Mouse (Mus musculus): Measurements from ENCODE around the gene Gnb5.

The Gnb5 gene

GRCm38 (mm10) chr9:75306126-75306898, at the start of gene Gnb5:
Gnb5 (plus strand) TSS chr9:75306288.
- DNase-seq, result peak; percentile 94

- DNase-seq, result no peak
Observed at GRCm38 (mm10) chr9:75258792-75259191, 47.3 kb upstream of the Gnb5 start.

DNA sequence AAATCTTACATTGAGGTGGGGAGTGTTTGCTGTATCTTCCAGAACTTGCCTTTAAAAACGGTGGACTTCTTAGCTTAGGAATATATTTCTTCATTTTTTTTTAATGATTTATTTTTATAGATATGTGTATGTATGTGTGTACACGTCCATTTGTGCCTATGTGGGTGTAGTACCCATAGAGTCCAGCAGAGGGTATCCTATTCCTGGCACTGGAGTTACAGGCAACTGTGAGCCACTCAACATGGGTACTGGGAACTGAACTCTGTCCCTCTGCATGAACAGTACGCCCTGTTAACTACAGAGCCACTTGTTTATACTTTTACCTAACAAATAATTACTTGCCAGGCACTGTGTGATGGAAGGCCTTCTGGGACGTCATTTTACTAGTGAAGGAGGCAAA, 46.4 kb upstream of the Gnb5 start:
- DNase-seq, result no peak

DNA sequence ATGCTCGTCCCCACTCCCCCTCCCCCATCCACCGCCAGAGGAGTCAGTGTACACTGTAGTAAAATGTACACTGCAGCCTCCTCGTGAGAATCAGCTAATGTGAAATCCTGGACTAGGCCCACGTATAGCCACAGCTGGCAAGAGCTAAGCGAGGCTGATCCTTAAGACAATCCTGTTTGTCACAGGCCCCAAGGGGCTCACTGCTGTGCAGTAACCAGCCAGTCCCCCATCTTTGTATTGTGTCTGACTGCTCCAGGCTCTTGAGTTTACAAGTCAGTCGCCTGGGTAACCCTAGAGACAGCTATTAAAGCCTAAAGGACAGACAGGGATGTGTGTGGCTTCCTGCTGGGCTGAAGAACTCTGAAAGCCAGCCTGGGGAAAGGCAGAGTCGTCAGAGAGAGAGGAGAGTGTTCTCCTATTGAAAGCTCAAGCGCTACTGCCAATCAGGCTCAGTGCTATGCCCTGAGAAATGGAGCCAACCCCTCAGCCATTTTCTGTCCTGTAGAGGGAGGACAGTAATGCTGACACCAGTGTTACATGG, 44.7 kb upstream of the Gnb5 start:
- no peak for DNase-seq

- DNase-seq, result no peak
Observed at GRCm38 (mm10) chr9:75262235-75262826, 43.8 kb upstream of the Gnb5 start.

DNA sequence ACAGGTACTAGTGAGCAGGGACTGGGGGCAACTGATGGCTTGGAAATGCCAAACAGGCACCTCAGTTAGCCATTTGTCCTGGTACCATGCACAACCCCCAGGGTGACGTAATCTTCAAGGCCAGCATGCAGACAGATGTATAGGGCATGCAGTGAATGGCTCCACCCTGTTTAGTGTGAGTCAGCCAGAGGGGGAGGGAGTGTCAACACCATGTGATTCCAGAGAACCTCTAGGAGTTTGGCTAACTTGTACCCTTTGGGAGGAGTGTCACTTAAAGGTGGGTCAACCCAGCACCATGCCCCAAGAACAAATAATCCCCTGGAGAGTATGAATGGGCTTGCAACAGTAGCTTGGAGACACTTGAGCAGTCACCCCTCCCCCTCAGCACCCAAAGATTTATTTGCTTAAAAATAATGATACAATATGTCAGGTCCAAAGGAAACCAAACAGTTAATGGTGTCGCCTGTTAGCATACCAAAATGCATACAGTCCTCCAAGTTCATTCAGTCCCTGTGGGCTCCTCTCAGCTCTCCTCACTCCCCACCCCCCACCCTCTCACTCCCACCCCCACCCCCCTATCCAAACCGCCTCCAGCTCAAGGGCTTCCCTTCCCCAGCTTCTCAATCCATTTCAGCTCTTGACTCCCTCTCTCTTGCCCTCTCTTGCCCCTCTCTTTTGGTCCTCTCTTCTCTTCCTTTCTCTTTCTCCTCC, 41.9 kb upstream of the Gnb5 start:
- no peak for DNase-seq

- no peak for DNase-seq
Observed at GRCm38 (mm10) chr9:75267147-75267546, 38.9 kb upstream of the Gnb5 start.

- no peak for DNase-seq
Observed at GRCm38 (mm10) chr9:75270382-75270781, 35.7 kb upstream of the Gnb5 start.

DNA sequence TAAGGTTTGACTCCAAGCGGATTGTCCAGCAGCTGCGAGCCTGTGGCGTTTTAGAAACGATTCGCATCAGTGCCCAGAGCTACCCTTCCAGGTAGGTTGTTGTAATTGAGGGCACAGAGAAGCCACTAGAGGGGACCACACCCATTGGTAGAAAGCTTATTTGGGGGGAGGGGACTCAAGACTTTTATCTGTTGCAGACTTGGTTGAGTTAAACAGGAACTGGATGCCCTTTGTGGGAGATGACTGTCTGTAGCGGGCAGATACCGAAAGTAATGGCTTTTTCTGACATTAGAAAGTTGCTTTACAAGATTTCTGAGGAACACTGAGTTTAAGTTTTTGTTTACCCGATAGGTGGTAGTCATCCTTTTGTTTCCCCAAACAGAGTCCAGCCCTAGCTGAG, 34.5 kb upstream of the Gnb5 start:
- DNase-seq, result no peak

GRCm38 (mm10) chr9:75273646-75274045, 32.4 kb upstream of the Gnb5 start:
- no peak for DNase-seq

- DNase-seq, result no peak
Observed at GRCm38 (mm10) chr9:75274486-75274885, 31.6 kb upstream of the Gnb5 start.

GRCm38 (mm10) chr9:75275051-75275450, 31.0 kb upstream of the Gnb5 start:
- no peak for DNase-seq

DNA sequence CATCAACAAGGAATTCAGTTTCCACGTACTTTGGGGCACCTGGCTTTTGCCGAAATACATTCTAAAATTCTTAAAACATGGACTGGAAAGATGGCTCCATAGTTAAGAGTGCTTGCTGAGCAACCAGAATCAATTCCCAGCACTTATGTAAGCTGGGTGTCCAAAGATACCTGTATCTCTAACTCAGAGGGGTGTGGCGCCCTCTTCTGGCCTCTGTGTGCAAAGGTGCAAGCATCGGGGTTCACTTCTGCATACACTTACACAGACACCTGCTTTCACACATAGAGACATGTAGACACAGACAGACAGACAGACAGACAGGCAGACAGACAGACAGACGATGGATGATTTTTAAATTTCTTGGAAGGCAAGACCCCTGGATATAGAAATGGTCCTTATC, 25.3 kb upstream of the Gnb5 start:
- DNase-seq, result peak; percentile 67

GRCm38 (mm10) chr9:75282179-75282578, 23.9 kb upstream of the Gnb5 start:
- DNase-seq, result no peak

DNA sequence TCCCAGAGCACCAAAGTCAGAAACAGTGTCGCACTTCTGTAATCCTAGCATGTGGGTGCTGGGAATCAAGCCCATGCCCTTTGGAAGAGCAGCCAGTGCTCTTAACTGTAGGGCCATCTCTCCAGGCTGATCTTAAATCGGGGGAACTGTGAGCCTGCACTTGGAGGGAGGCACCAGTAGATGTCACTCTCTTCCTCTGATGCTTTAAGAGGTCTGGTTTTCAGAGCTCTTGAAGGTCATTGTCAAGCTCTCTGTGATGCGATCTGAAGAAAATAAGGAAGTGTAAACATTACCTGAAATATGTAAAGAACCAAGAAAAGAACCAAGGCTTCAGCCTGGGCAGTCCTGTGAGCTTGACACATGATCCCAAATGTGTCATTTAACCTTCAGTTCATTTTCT, 23.3 kb upstream of the Gnb5 start:
- peak; percentile 84 for DNase-seq

DNA sequence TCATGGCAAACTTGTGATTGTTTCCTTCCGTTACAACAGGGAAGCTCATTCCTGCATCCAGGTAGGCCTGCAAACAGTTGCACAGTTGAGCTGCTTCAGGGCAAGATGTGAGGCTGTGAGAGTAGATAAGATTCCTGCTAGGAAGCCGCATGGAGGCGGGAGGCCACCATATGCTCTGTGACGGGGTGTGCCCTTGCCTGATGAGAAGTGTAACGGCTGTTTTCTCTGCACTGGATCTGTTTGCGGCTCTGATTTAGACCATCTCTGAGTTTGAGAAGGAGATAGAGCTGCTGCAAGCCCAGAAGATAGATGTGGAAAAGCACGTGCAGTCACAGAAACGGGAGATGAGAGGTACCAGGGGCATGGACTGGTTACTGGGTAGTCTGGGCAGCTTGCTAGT, 22.5 kb upstream of the Gnb5 start:
- DNase-seq, result peak; percentile 86

DNA sequence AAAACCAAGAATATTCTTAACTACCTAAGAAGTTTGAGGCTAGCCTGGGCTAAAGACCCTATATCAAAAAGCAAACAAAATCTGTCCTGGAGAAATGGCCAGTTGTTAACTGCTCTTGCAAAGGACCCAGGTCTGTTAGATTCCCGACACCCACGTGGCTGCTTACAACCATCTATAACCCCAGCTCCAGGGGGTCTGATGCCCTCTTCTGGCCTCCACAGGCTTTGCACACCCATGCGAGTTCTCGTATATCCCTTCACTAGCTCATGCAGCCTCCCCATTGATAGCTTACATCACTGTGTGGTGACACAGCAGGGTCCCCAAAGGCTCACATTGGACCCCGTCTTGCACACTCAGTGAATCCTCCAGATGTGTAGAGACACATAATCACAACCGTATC, 20.7 kb upstream of the Gnb5 start:
- DNase-seq, result no peak

DNA sequence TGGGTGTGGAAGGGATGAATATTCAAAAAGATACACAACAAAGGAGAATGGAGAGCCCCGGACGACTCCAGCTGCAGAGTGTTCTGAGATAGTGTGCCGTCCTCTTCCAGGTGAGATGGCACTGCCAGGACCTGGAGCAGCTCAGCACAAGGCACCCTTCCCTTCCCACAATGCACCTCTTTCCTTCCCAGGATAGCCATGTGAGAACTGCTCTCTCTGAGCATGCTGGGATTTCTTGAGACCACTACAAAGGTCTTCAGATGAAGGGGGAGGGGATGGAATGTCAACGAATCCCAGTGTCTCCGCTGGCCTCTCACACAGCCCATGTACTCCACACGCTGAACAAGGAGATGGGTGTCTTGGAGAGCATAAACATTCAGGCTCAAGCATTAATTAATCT, 18.5 kb upstream of the Gnb5 start:
- DNase-seq, result no peak

- no peak for DNase-seq
Observed at GRCm38 (mm10) chr9:75289545-75289944, 16.5 kb upstream of the Gnb5 start.

DNA sequence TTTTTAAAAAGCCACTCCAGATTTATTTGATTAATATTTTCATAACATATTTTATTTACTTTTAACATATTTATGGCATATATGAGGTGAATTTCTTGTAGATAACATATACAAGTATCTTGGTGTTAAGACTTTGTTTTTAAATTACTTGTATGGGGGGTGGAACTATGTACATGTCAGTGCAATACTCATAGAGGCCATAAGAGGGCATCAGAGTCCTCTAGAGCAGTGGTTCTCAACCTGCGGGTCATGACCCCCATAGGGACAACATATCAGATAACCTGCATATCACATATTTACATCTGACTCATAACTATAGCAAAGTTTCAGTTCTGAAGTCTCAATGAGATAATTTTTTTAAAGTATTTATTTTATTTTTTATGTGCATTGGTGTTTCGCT, 6.7 kb upstream of the Gnb5 start:
- no peak for DNase-seq

- no peak for DNase-seq
Observed at GRCm38 (mm10) chr9:75303033-75303432, 3.1 kb upstream of the Gnb5 start.

- peak; percentile 71 for DNase-seq
Observed at GRCm38 (mm10) chr9:75303701-75304261, 2.3 kb upstream of the Gnb5 start.

- DNase-seq, result no peak
Observed at GRCm38 (mm10) chr9:75304286-75304685, 1.8 kb upstream of the Gnb5 start.

DNA sequence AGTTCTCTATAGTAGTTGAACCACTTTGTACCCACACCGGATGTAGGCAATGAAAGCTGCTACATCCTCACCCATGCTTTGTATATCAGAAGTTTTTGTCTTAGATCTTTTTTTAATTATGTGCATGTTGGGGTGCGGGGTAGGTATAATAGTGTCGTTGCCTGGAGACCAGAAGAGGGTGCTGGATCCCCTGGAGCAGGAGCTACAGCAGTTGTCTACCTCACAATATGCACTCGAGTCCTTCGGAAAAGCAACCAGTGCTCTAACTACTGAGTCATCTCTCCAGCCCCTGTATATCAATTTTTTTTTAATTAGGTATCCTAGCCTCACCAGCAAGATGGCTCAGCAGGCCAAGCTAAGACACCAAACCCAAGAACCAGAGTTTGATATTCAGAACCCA, 927 bp downstream of the Gnb5 start:
- DNase-seq, result no peak
